Mouse (Mus musculus): Measurements from ENCODE around the gene Ppp1r32. TPM values are rescaled to one million over a fixed set of nuclear protein-coding genes. Genes with fewer than 3 reads are reported as not detected.

Gene Ppp1r32
- polyA plus RNA-seq, 1 experiment, result 0.58 TPM

GRCm38 (mm10) chr19:10433225-10433624 is 49.5 kb downstream of the Ppp1r32 start:
- Histone ChIP-seq H3K36me3 (ENCODE audit: control insufficient read depth, insufficient read depth, low read length, poor library complexity, severe bottlenecking) (no peaks in the 10 kb centered on the region), H3K27ac (ENCODE audit: insufficient read depth, low read length) (no peak overlapping the region), H3K9ac (ENCODE audit: low read depth, poor library complexity, severe bottlenecking) (no peak overlapping the region), H3K4me1 (ENCODE audit: control insufficient read depth, insufficient read depth, low read length) (no peaks in the 10 kb centered on the region), H3K27me3 (ENCODE audit: control insufficient read depth, insufficient read depth, low read length, poor library complexity, severe bottlenecking) (no peaks in the 10 kb centered on the region), H3K4me3 (ENCODE audit: low read depth, low read length) (no peak overlapping the region), H3K9me3 (replicated peaks; ENCODE audit: control insufficient read depth, insufficient read depth, low read length, poor library complexity, severe bottlenecking) (no peaks in the 10 kb centered on the region)
- TF ChIP-seq EP300 (IDR thresholded peaks at IDR 0.05; ENCODE audit: insufficient read depth, low read depth, low read length), result no peak
- no peak for TF ChIP-seq CTCF (IDR thresholded peaks at IDR 0.05; ENCODE audit: low read depth, low read length)
- TF ChIP-seq POLR2A (IDR thresholded peaks at IDR 0.05; ENCODE audit: insufficient read depth, low read length), result no peak

GRCm38 (mm10) chr19:10431841-10432240 is 50.9 kb downstream of the Ppp1r32 start:
- Histone ChIP-seq H3K9ac (ENCODE audit: low read depth, poor library complexity, severe bottlenecking) (no peak overlapping the region), H3K4me3 (ENCODE audit: low read depth, low read length) (no peak overlapping the region), H3K4me1 (ENCODE audit: control insufficient read depth, insufficient read depth, low read length) (no peaks in the 10 kb centered on the region)

GRCm38 (mm10) chr19:10431410-10431809 is 51.3 kb downstream of the Ppp1r32 start:
- no peak overlapping the region for H3K27ac ChIP-seq (ENCODE audit: insufficient read depth, low read length)
- TF ChIP-seq EP300 (IDR thresholded peaks at IDR 0.05; ENCODE audit: insufficient read depth, low read depth, low read length) (no peak), CTCF (IDR thresholded peaks at IDR 0.05; ENCODE audit: low read depth, low read length) (no peak), POLR2A (IDR thresholded peaks at IDR 0.05; ENCODE audit: insufficient read depth, low read length) (no peak)
- no peaks in the 10 kb centered on the region for H3K9me3 ChIP-seq (replicated peaks; ENCODE audit: control insufficient read depth, insufficient read depth, low read length, poor library complexity, severe bottlenecking)
- no peaks in the 10 kb centered on the region for H3K36me3 ChIP-seq (ENCODE audit: control insufficient read depth, insufficient read depth, low read length, poor library complexity, severe bottlenecking)
- no peaks in the 10 kb centered on the region for H3K27me3 ChIP-seq (ENCODE audit: control insufficient read depth, insufficient read depth, low read length, poor library complexity, severe bottlenecking)
- H3K4me1 ChIP-seq (ENCODE audit: control insufficient read depth, insufficient read depth, low read length), result no peaks in the 10 kb centered on the region
- no peak overlapping the region for H3K9ac ChIP-seq (ENCODE audit: low read depth, poor library complexity, severe bottlenecking)
- H3K4me3 ChIP-seq (ENCODE audit: low read depth, low read length), result no peak overlapping the region

More at GRCm38 (mm10) chr19:10431841-10432240, 50.9 kb downstream of the Ppp1r32 start:
- Histone ChIP-seq H3K27ac (ENCODE audit: insufficient read depth, low read length) (no peak overlapping the region), H3K36me3 (ENCODE audit: control insufficient read depth, insufficient read depth, low read length, poor library complexity, severe bottlenecking) (no peaks in the 10 kb centered on the region), H3K27me3 (ENCODE audit: control insufficient read depth, insufficient read depth, low read length, poor library complexity, severe bottlenecking) (no peaks in the 10 kb centered on the region), H3K9me3 (replicated peaks; ENCODE audit: control insufficient read depth, insufficient read depth, low read length, poor library complexity, severe bottlenecking) (no peaks in the 10 kb centered on the region)
- TF ChIP-seq CTCF (IDR thresholded peaks at IDR 0.05; ENCODE audit: low read depth, low read length) (no peak), EP300 (IDR thresholded peaks at IDR 0.05; ENCODE audit: insufficient read depth, low read depth, low read length) (no peak), POLR2A (IDR thresholded peaks at IDR 0.05; ENCODE audit: insufficient read depth, low read length) (no peak)

- Histone ChIP-seq H3K27me3 (ENCODE audit: control insufficient read depth, insufficient read depth, low read length, poor library complexity, severe bottlenecking) (no peaks in the 10 kb centered on the region), H3K4me1 (ENCODE audit: control insufficient read depth, insufficient read depth, low read length) (no peaks in the 10 kb centered on the region), H3K9me3 (replicated peaks; ENCODE audit: control insufficient read depth, insufficient read depth, low read length, poor library complexity, severe bottlenecking) (no peaks in the 10 kb centered on the region), H3K36me3 (ENCODE audit: control insufficient read depth, insufficient read depth, low read length, poor library complexity, severe bottlenecking) (no peaks in the 10 kb centered on the region), H3K27ac (ENCODE audit: insufficient read depth, low read length) (no peak overlapping the region), H3K9ac (ENCODE audit: low read depth, poor library complexity, severe bottlenecking) (no peak overlapping the region), H3K4me3 (ENCODE audit: low read depth, low read length) (no peak overlapping the region)
- TF ChIP-seq EP300 (IDR thresholded peaks at IDR 0.05; ENCODE audit: insufficient read depth, low read depth, low read length) (no peak), POLR2A (IDR thresholded peaks at IDR 0.05; ENCODE audit: insufficient read depth, low read length) (no peak), CTCF (IDR thresholded peaks at IDR 0.05; ENCODE audit: low read depth, low read length) (no peak)
Observed at GRCm38 (mm10) chr19:10429371-10429770, 53.4 kb downstream of the Ppp1r32 start.

DNA sequence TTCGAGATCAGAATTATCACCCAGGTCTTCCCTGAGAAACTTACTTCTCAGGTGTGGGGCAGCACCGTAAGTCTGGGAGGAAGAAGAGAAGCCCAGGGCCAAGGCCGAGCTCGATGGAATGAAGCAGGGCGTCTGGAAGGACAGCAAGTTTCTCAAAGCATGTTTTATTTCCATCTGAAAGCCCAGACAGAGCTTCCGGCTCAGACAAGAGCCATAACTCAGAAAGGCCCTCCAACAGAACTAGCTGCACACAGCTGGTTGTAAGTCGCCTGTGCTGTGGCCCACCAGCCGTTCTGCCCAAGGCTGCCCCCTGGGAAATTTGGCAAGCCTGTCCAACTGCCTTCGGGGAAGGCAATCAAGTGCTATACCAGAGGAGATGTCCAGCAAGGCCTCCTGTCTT is 55.3 kb downstream of the Ppp1r32 start:
- peaks cover 3% of the 10 kb centered on the region for H3K4me1 ChIP-seq (ENCODE audit: control insufficient read depth, insufficient read depth, low read length)
- no peak overlapping the region for H3K4me3 ChIP-seq (ENCODE audit: low read depth, low read length)
- H3K27ac ChIP-seq (ENCODE audit: insufficient read depth, low read length), result no peak overlapping the region
- H3K9ac ChIP-seq (ENCODE audit: low read depth, poor library complexity, severe bottlenecking), result no peak overlapping the region
- no peaks in the 10 kb centered on the region for H3K9me3 ChIP-seq (replicated peaks; ENCODE audit: control insufficient read depth, insufficient read depth, low read length, poor library complexity, severe bottlenecking)
- no peaks in the 10 kb centered on the region for H3K36me3 ChIP-seq (ENCODE audit: control insufficient read depth, insufficient read depth, low read length, poor library complexity, severe bottlenecking)
- H3K27me3 ChIP-seq (ENCODE audit: control insufficient read depth, insufficient read depth, low read length, poor library complexity, severe bottlenecking), result no peaks in the 10 kb centered on the region
- TF ChIP-seq CTCF (IDR thresholded peaks at IDR 0.05; ENCODE audit: low read depth, low read length) (no peak), EP300 (IDR thresholded peaks at IDR 0.05; ENCODE audit: insufficient read depth, low read depth, low read length) (no peak), POLR2A (IDR thresholded peaks at IDR 0.05; ENCODE audit: insufficient read depth, low read length) (no peak)

DNA sequence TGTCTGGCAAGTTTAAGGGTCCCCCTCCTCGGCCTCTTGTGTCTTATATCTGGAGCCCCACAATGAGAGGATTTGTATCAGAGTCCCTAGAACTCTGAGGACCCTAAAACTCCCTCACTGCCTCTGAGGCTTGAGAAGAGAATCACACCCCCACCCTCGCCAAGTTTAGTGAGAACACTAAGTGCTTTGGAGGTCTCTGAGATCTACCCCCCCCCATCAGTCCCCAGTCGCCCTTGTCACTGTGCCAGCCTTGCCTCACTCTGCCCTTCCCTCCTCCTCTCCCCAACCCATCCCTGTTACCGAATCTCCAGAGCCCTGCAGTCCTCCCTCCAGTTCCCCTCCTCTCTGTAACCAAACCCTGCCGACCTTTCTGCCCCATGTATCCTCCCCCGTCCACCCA is 55.9 kb downstream of the Ppp1r32 start:
- no peaks in the 10 kb centered on the region for H3K27me3 ChIP-seq (ENCODE audit: control insufficient read depth, insufficient read depth, low read length, poor library complexity, severe bottlenecking)
- TF ChIP-seq CTCF (IDR thresholded peaks at IDR 0.05; ENCODE audit: low read depth, low read length) (no peak), EP300 (IDR thresholded peaks at IDR 0.05; ENCODE audit: insufficient read depth, low read depth, low read length) (no peak), POLR2A (IDR thresholded peaks at IDR 0.05; ENCODE audit: insufficient read depth, low read length) (no peak)
- H3K9me3 ChIP-seq (replicated peaks; ENCODE audit: control insufficient read depth, insufficient read depth, low read length, poor library complexity, severe bottlenecking), result no peaks in the 10 kb centered on the region
- no peak overlapping the region for H3K4me3 ChIP-seq (ENCODE audit: low read depth, low read length)
- H3K9ac ChIP-seq (ENCODE audit: low read depth, poor library complexity, severe bottlenecking), result no peak overlapping the region
- H3K36me3 ChIP-seq (ENCODE audit: control insufficient read depth, insufficient read depth, low read length, poor library complexity, severe bottlenecking), result no peaks in the 10 kb centered on the region
- H3K27ac ChIP-seq (ENCODE audit: insufficient read depth, low read length), result no peak overlapping the region
- H3K4me1 ChIP-seq (ENCODE audit: control insufficient read depth, insufficient read depth, low read length), result peaks cover 3% of the 10 kb centered on the region

Measured in ES-Bruce4 (cell line).